Mouse (Mus musculus) testis, adult 2 months (tissue): Measurements from ENCODE around the gene Olfr702.

Source experiments
- CTCF ChIP-seq: fragments of 200-500 bp; IDR thresholded peaks from 2 replicates; pipeline ENCODE4 v1.5.1; 2012; ENCODE audit warnings: low read depth, mild to moderate bottlenecking, inconsistent platforms, low read length, moderate library complexity; ENCODE audit not compliant: control insufficient read depth, insufficient read depth, insufficient replicate concordance
- POLR2A ChIP-seq: fragments of 200-500 bp; IDR thresholded peaks from 2 replicates; pipeline ENCODE4 v1.6.1; 2012; ENCODE audit warnings: low read depth, mild to moderate bottlenecking, inconsistent platforms, low read length, moderate library complexity; ENCODE audit not compliant: control insufficient read depth

DNA sequence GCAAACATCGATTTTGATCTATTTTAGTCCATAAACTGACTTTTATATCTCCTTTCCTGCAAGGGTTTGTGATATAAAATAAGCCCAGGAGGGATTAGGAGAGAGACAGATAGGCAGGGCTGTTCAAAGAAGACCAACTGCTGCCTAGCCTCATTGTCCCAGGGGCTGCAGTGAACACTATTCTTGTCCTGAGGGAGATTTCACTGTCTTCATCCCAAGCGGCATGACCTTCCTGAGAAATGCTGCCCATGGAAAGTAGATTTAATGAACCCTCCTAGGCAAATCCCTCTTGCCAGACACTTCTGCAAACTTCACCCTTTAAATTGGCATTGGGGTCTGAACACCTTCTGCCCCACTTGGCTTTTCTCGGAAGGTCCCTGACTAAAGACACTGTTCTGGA lies 43.1 kb upstream of the Olfr702 start, which contains the start of gene Olfr705:
- TF ChIP-seq CTCF, result no peak
- TF ChIP-seq POLR2A, result no peak
